Mouse (Mus musculus) MEL (cell line): ENCODE measurements around the gene Brpf3. TPM values are rescaled to one million over a fixed set of nuclear protein-coding genes. Genes with fewer than 3 reads are reported as not detected.

Experiments
- DNase-seq: peaks from one replicate; pipeline ENCODE4 v3.0.0; 2011; ENCODE audit warnings: low read depth, low spot score
- H3K27ac ChIP-seq: 2 replicates; pipeline ENCODE4 v1.5.1; 2012; ENCODE audit warnings: low read depth, mild to moderate bottlenecking, control low read depth, low read length, moderate library complexity; ENCODE audit not compliant: control insufficient read depth
- H3K27me3 ChIP-seq, 2 experiments: fragments of 150-350 bp in 1 of 2; sonication (generic) in 1 of 2; 2 replicates each; pipeline ENCODE4 v1.6.1; 2012; ENCODE audit warnings: low read length in 2 of 2, mild to moderate bottlenecking in 2 of 2, improper control_type of control experiment in 1 of 2, moderate library complexity in 1 of 2; ENCODE audit not compliant: insufficient read depth in 2 of 2, control insufficient read depth in 1 of 2
- H3K36me3 ChIP-seq, 2 experiments: 2 replicates each; pipeline ENCODE4 v1.6.1; 2012 to 2014; ENCODE audit warnings: low read length in 2 of 2, improper control_type of control experiment in 1 of 2, inconsistent platforms in 1 of 2, mild to moderate bottlenecking in 1 of 2; ENCODE audit not compliant: insufficient read depth in 2 of 2, control insufficient read depth in 1 of 2
- H3K4me1 ChIP-seq, 2 experiments: fragments of 150-350 bp in 1 of 2; sonication (generic) in 1 of 2; 2 replicates each; pipeline ENCODE4 v1.6.1; 2012; ENCODE audit warnings: low read length in 2 of 2, improper control_type of control experiment in 1 of 2, mild to moderate bottlenecking in 1 of 2; ENCODE audit not compliant: insufficient read depth in 2 of 2, control insufficient read depth in 1 of 2
- H3K4me3 ChIP-seq, 2 experiments: fragments of 150-350 bp in 1 of 2; sonication (generic) in 1 of 2; 2 replicates each; pipeline ENCODE4 v1.5.1; 2012; ENCODE audit warnings: low read depth in 2 of 2, low read length in 2 of 2, mild to moderate bottlenecking in 2 of 2, moderate library complexity in 2 of 2, control low read depth in 1 of 2, improper control_type of control experiment in 1 of 2; ENCODE audit not compliant: control insufficient read depth in 1 of 2, insufficient read depth in 1 of 2
- H3K79me2 ChIP-seq: 2 replicates; pipeline ENCODE4 v1.6.1; 2012; ENCODE audit warnings: mild to moderate bottlenecking, low read length, moderate library complexity; ENCODE audit not compliant: control insufficient read depth, poor library complexity, insufficient read depth
- H3K9ac ChIP-seq: 2 replicates; pipeline ENCODE4 v1.6.1; 2012; ENCODE audit warnings: low read depth, mild to moderate bottlenecking, control low read depth, low read length, moderate library complexity; ENCODE audit not compliant: control insufficient read depth, poor library complexity, severe bottlenecking
- H3K9me3 ChIP-seq: fragments of 150-350 bp; sonication (generic); replicated peaks from 2 replicates; pipeline ENCODE4 v1.6.1; 2012; ENCODE audit warnings: mild to moderate bottlenecking, low read length, improper control_type of control experiment, moderate library complexity; ENCODE audit not compliant: insufficient read depth
- CHD1 ChIP-seq: IDR thresholded peaks from 2 replicates; pipeline ENCODE4 v1.6.1; 2012; ENCODE audit warnings: low read depth, mild to moderate bottlenecking, inconsistent platforms, low read length, improper control_type of control experiment
- CHD2 ChIP-seq: IDR thresholded peaks from 2 replicates; pipeline ENCODE4 v1.6.1; 2011; ENCODE audit warnings: low read length, improper control_type of control experiment
- ELF1 ChIP-seq: IDR thresholded peaks from 2 replicates; pipeline ENCODE4 v1.6.1; 2014; ENCODE audit warnings: low read depth, mild to moderate bottlenecking, inconsistent platforms, low read length, improper control_type of control experiment, moderate library complexity
- ETS1 ChIP-seq: IDR thresholded peaks from 2 replicates; pipeline ENCODE4 v1.6.1; 2012; ENCODE audit warnings: low read depth, mild to moderate bottlenecking, inconsistent platforms, low read length, improper control_type of control experiment, moderate library complexity
- GABPA ChIP-seq: IDR thresholded peaks from 2 replicates; pipeline ENCODE4 v1.6.1; 2012; ENCODE audit warnings: low read depth, mild to moderate bottlenecking, inconsistent platforms, low read length, improper control_type of control experiment, moderate library complexity
- JUND ChIP-seq: IDR thresholded peaks from 2 replicates; pipeline ENCODE4 v1.6.1; 2011; ENCODE audit warnings: low read depth, mild to moderate bottlenecking, improper control_type of control experiment, low read length
- MAX ChIP-seq: IDR thresholded peaks from 2 replicates; pipeline ENCODE4 v1.6.1; 2011; ENCODE audit warnings: low read length, improper control_type of control experiment
- MEF2A ChIP-seq: IDR thresholded peaks from 2 replicates; pipeline ENCODE4 v1.6.1; 2014; ENCODE audit warnings: low read depth, mild to moderate bottlenecking, inconsistent platforms, low read length, improper control_type of control experiment; ENCODE audit not compliant: poor library complexity, insufficient replicate concordance, severe bottlenecking; ENCODE audit errors: extremely low read depth
- NRF1 ChIP-seq: IDR thresholded peaks from 2 replicates; pipeline ENCODE4 v1.6.1; 2014; ENCODE audit warnings: low read depth, mild to moderate bottlenecking, inconsistent platforms, low read length, improper control_type of control experiment, moderate library complexity; ENCODE audit not compliant: poor library complexity, insufficient read depth, severe bottlenecking
- POLR2A ChIP-seq, 2 experiments: IDR thresholded peaks; 2 replicates each; pipeline ENCODE4 v1.6.1; 2011 to 2012; ENCODE audit warnings: low read length in 2 of 2, mild to moderate bottlenecking in 2 of 2, control low read depth in 1 of 2, improper control_type of control experiment in 1 of 2, low read depth in 1 of 2, moderate library complexity in 1 of 2; ENCODE audit not compliant: control insufficient read depth in 1 of 2, insufficient read depth in 1 of 2, poor library complexity in 1 of 2
- POLR2AphosphoS5 ChIP-seq: IDR thresholded peaks from 2 replicates; pipeline ENCODE4 v1.6.1; 2012; ENCODE audit warnings: low read depth, borderline replicate concordance, mild to moderate bottlenecking, inconsistent platforms, low read length, moderate library complexity, mixed read lengths
- UBTF ChIP-seq: IDR thresholded peaks from 2 replicates; pipeline ENCODE4 v1.6.1; 2012; ENCODE audit warnings: low read depth, mild to moderate bottlenecking, inconsistent platforms, low read length, improper control_type of control experiment, moderate library complexity, borderline replicate concordance; ENCODE audit not compliant: insufficient read depth
- USF1 ChIP-seq: IDR thresholded peaks from 2 replicates; pipeline ENCODE4 v1.6.1; 2014; ENCODE audit warnings: low read depth, mild to moderate bottlenecking, inconsistent platforms, low read length, improper control_type of control experiment, moderate library complexity
- ZNF384 ChIP-seq: IDR thresholded peaks from 2 replicates; pipeline ENCODE4 v1.6.1; 2012; ENCODE audit warnings: low read depth, mild to moderate bottlenecking, inconsistent platforms, low read length, improper control_type of control experiment
- polyA plus RNA-seq, 2 experiments: library from polyadenylated mRNA; stranded (reverse) in 1 of 2; unstranded in 1 of 2; fragments of >175 nt in 1 of 2; fragments of >200 nt in 1 of 2; gene quantifications; 2 replicates each; pipeline versions ENCODE4 v1.2.1 to v1.2.4; 2012; ENCODE audit warnings: low replicate concordance in 2 of 2, low read depth in 1 of 2; ENCODE audit not compliant: insufficient read length in 2 of 2, insufficient read depth in 1 of 2, missing spikeins in 1 of 2
- total RNA-seq: library from RNA; depleted of rRNA; stranded (reverse); fragments of 300-350 nt; gene quantifications from 2 replicates; pipeline ENCODE4 v1.2.3, GENCODE M21; 2012

Brpf3 gene
- total and polyA plus RNA-seq, 3 experiments: 1.7 to 23.7 TPM; not detected in 1

DNA sequence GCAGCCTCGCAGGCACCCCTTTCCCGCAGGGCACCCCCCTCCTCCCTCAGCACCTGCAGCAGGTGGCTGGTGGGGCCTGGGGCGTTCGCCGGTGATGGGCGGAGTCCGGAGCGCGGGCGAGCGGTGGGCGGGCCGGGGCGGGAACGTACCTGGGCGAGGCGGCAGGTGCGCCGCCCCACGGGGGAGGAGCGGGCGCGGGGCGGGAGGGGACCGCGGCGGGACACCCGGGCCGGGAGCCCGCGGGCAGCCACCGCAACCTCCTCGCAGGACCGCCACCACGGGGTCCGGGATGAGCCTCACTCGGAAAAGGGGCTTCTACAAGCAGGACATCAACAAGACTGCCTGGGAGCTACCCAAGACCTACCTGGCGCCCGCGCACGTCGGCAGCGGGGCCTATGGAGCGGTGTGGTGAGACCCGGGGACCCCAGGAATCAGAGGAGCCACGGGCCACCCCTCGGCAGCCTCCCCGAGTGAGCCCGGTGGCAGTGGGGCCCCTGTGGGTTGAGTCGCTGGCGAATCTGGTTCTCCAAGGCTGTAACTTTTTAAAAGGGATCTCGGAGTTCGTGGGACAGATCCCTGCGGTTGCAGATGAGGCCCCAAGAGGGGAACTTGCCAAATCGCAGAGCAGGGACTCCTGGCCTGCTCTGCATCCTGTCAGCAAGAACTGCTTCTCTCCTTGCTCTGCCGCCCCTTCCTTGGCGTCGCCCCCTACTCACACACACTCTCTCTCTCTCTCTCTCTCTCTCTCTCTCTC, 31.6 kb upstream of the Brpf3 start, which contains the start of gene Mapk13:
Mapk13 (plus strand) TSS at position 177 of the 754 bp plus-strand sequence.
- peak within 1 kb of the TSS; percentile 74 for H3K9ac ChIP-seq
- DNase-seq: peak; percentile 28
- TF ChIP-seq ZNF384: no peak
- TF ChIP-seq UBTF: no peak
- H3K27ac ChIP-seq: no peak within 1 kb of the TSS
- no peaks in the 10 kb centered on the region for H3K79me2 ChIP-seq
- no peaks in the 10 kb centered on the region for H3K36me3 ChIP-seq
- no peaks in the 10 kb centered on the region for H3K27me3 ChIP-seq
- no peaks in the 10 kb centered on the region for H3K9me3 ChIP-seq
- H3K4me1 ChIP-seq: no peaks in the 10 kb centered on the region
- peak within 1 kb of the TSS; percentile 27 to 58; a peak in 3 of 4 replicates for H3K4me3 ChIP-seq

DNA sequence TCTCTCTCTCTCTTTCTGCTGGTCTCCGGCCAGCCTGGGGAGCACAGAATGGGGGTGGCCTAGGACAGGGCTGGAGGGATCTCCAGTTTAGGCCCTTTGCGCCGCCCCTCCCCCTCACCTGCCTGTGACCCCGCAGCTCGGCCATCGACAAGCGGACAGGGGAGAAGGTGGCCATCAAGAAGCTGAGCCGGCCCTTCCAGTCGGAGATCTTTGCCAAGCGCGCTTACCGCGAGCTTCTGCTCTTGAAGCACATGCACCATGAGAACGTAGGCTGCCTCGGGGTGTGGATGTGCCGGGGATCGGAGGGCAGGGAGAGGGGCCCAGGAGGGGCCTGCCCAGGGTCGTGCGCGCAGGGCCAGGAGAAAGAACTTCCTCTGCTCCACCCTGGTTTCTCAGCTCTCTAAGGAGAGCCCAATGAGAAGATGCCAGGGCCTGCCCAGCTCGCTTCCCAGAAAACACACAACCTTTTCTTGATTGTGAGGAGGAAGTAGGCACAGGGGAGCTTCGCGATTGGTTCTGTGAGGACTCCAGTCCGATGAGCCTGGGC, 30.9 kb upstream of the Brpf3 start:
- TF ChIP-seq ELF1 (no peak), POLR2A (IDR thresholded peaks at IDR 0.05; ENCODE audit: control insufficient read depth in 1 of 2, insufficient read depth in 1 of 2, low read depth in 1 of 2, low read length in 2 of 2, poor library complexity in 1 of 2) (peak; percentile 11 to 25; a peak in 1 of 4 replicates), NRF1 (no peak), CHD2 (no peak), MAX (peak; percentile 42; the same call in 1 of the 2 replicates), ETS1 (no peak), ZNF384 (no peak), USF1 (no peak), POLR2AphosphoS5 (no peak), UBTF (no peak), CHD1 (no peak), GABPA (no peak), MEF2A (no peak), JUND (no peak)
- Histone ChIP-seq H3K4me1 (no peaks in the 10 kb centered on the region), H3K9me3 (no peaks in the 10 kb centered on the region), H3K9ac (peak overlapping the region; percentile 74), H3K36me3 (no peaks in the 10 kb centered on the region), H3K4me3 (peak overlapping the region; percentile 27 to 58; a peak in 3 of 4 replicates), H3K27me3 (no peaks in the 10 kb centered on the region), H3K27ac (no peak overlapping the region), H3K79me2 (no peaks in the 10 kb centered on the region)
- DNase-seq: peak; percentile 67
